Mouse (Mus musculus) thymus, adult 2 months (tissue): ENCODE measurements at regions not wholly inside any gene's neighbourhood (a gene's known extent, or its start where the extent isn't known, plus 50 kb on each side); places are given as distances from the start of the nearest gene placed in this dataset.

Experiments used
- CTCF ChIP-seq: fragments of 200-500 bp; IDR thresholded peaks from 2 replicates; pipeline ENCODE4 v1.5.1; 2012; ENCODE audit warnings: mild to moderate bottlenecking, control low read depth, low read length, moderate library complexity, borderline replicate concordance; ENCODE audit not compliant: control insufficient read depth, poor library complexity, insufficient read depth; ENCODE audit errors: extremely low read depth
- POLR2A ChIP-seq: fragments of 200-500 bp; IDR thresholded peaks from 2 replicates; pipeline ENCODE4 v1.6.1; 2012; ENCODE audit warnings: mild to moderate bottlenecking, low read length, control low read depth, moderate library complexity; ENCODE audit not compliant: control insufficient read depth, poor library complexity, insufficient read depth; ENCODE audit errors: extremely low read depth

DNA sequence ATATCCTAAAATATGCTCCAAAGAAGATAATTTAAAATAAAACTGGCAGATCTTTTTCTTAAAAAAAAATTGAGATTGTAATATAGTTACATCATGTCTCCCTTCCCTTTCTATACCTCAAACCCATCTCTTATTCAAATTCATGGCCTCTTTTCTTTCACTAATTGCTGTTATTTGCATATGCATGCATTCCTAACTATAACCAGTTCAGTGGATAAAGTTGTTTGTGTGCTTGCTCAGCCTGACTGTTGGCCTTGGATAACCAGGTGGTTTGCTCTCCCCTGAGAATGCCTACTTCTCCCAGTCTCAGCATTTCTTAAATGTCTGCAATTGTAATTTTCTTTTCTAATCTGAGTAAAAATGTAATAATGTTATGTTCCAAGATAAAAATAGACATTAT lies 2154.8 kb downstream of the 4930444P10Rik start:
- TF ChIP-seq CTCF (no peak), POLR2A (no peak)
